Mouse (Mus musculus) forebrain, embryonic 14.5 days (tissue): ENCODE results near the gene Taf4. TPM values are rescaled to one million over a fixed set of nuclear protein-coding genes. Genes with fewer than 3 reads are reported as not detected.

Experiments used
- ATAC-seq: fragments of 200-750 bp; cut with Nextera tagmentation; 2 replicates; pipeline ENCODE4 v1.8.0; 2017; ENCODE audit warnings: mild to moderate bottlenecking, moderate library complexity
- DNase-seq: peaks from one replicate; pipeline ENCODE4 v3.0.0-alpha.2; 2015; ENCODE audit warnings: low spot score
- H3K27ac ChIP-seq: fragments of 300-500 bp; sonication (generic); 2 replicates; pipeline ENCODE4 v1.5.1; 2014; ENCODE audit warnings: low read depth, mild to moderate bottlenecking, control low read depth, low read length, moderate library complexity
- H3K27me3 ChIP-seq: fragments of 300-500 bp; sonication (generic); replicated peaks from 2 replicates; pipeline ENCODE4 v1.6.1; 2014; ENCODE audit warnings: low read length, control low read depth, mixed read lengths; ENCODE audit not compliant: control insufficient read depth, insufficient read depth
- H3K36me3 ChIP-seq: fragments of 300-500 bp; sonication (generic); 2 replicates; pipeline ENCODE4 v1.6.1; 2014; ENCODE audit warnings: low read length, control low read depth; ENCODE audit not compliant: control insufficient read depth, insufficient read depth
- H3K4me1 ChIP-seq: fragments of 300-500 bp; sonication (generic); 2 replicates; pipeline ENCODE4 v1.6.1; 2014; ENCODE audit warnings: antibody characterized with exemption, low read length, control low read depth; ENCODE audit not compliant: control insufficient read depth, insufficient read depth
- H3K4me2 ChIP-seq: fragments of 300-500 bp; sonication (generic); 2 replicates; pipeline ENCODE4 v1.6.1; 2014; ENCODE audit warnings: mild to moderate bottlenecking, control low read depth, low read length
- H3K4me3 ChIP-seq: fragments of 300-500 bp; sonication (generic); 2 replicates; pipeline ENCODE4 v1.5.1; 2014; ENCODE audit warnings: low read depth, low read length, control low read depth
- H3K9ac ChIP-seq: fragments of 300-500 bp; sonication (generic); 2 replicates; pipeline ENCODE4 v1.6.1; 2014; ENCODE audit warnings: mild to moderate bottlenecking, low read length, control low read depth, moderate library complexity
- H3K9me3 ChIP-seq: fragments of 300-500 bp; sonication (generic); replicated peaks from 2 replicates; pipeline ENCODE4 v1.6.1; 2016; ENCODE audit warnings: low read length, control low read depth, mixed read lengths; ENCODE audit not compliant: control insufficient read depth
- WGBS: fragments of 180-500 bp; shearing (Covaris S2); extraction: QIAGEN DNeasy Blood & Tissue Kit; methylation state at CpG from one replicate; pipeline ENCODE4 v1.1.7; 2014; 5-methylcytosine and 5-hydroxymethylcytosine counted together
- polyA plus RNA-seq: library from polyadenylated mRNA; unstranded; fragments of >200 nt; fragmentation: Nextera tagmentation; extraction: Ambion mirVana; gene quantifications from 2 replicates; pipeline ENCODE4 v1.2.1, GENCODE M21; 2014

The Taf4 gene
- 4.3 and 5.8 TPM in 2 replicates for polyA plus RNA-seq

DNA sequence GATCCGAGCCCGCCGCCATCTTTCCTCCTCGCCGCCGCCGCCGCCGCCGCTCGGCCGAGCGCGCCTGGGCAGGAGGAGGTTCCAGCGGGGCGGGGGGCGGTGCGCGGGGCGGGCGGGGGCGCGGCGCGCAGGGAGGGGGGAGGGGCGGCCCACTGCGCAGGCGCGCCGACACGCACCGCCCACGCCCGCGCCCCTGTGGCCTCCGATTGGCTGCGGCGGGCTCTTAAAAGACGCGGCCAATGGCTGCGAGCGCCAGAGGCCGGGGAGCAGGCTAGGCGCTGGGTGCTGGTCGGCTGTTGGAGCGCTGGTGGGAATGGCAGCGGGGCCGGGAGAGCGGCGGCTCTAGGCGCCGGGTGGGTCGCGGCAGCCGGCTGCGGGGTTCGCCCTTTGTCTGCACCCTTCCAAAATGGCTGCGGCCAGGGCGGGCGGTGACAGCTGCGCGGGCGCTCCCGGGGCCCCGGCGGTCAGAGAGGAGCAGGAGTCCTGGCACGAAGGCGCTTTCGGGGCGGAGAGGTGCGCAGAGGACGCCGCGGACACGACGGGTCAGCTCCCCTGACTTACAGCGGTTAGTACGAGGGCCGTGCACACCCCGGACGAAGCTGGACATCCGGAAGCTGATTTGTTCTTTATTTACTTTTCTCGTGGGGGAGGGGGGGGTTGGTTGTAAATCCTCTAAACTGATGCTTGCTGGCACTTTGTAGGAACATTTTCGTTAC is at the start of gene Taf4:
Taf4 (minus strand) TSS at position 19 of the 716 bp plus-strand sequence.
- ATAC-seq (peak; percentile 97), DNase-seq (peak; percentile 94)
- peaks cover 28% of the 10 kb centered on the region for H3K4me1 ChIP-seq
- H3K9ac ChIP-seq = peak within 1 kb of the TSS; percentile 94
- no peaks in the 10 kb centered on the region for H3K27me3 ChIP-seq
- H3K4me3 ChIP-seq = peak within 1 kb of the TSS; percentile 84
- no peaks in the 10 kb centered on the region for H3K9me3 ChIP-seq
- H3K27ac ChIP-seq = peak within 1 kb of the TSS; percentile 93
- H3K4me2 ChIP-seq = peak within 1 kb of the TSS; percentile 100
- WGBS = under 1% methylated on average over 64 of the region's 84 CpGs
- no peaks in the 10 kb centered on the region for H3K36me3 ChIP-seq

DNA sequence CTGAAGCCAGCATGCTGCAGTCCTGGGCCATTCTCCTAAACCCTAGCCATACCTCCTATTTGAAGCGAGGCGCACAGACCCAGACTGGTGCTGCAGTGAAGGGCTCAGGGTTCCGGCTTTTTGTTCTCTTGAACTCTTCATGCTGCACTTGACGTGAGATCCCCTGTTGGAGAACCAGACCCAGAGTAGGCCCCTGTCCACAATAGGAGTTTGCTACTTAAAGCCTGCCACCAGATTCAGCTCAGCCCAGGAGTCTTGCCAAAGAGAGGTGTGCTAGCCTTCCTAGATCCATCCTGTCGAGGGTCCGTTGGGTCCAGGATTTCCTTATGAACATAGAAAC is 49.4 kb upstream of the Taf4 start:
- Histone ChIP-seq H3K4me3 (peak overlapping the region; percentile 97), H3K27ac (peak overlapping the region; percentile 96), H3K36me3 (peaks cover 42% of the 10 kb centered on the region), H3K27me3 (0 out of 2 replicates have a peak, but pooled peaks cover 10% of the 10 kb centered on the region), H3K9me3 (no peaks in the 10 kb centered on the region), H3K4me1 (peaks cover 25% of the 10 kb centered on the region), H3K4me2 (peak overlapping the region; percentile 81), H3K9ac (peak overlapping the region; percentile 98)
- DNase-seq = no peak
- 3% methylated on average over 6 of the region's 6 CpGs for WGBS
- ATAC-seq = no peak

DNA sequence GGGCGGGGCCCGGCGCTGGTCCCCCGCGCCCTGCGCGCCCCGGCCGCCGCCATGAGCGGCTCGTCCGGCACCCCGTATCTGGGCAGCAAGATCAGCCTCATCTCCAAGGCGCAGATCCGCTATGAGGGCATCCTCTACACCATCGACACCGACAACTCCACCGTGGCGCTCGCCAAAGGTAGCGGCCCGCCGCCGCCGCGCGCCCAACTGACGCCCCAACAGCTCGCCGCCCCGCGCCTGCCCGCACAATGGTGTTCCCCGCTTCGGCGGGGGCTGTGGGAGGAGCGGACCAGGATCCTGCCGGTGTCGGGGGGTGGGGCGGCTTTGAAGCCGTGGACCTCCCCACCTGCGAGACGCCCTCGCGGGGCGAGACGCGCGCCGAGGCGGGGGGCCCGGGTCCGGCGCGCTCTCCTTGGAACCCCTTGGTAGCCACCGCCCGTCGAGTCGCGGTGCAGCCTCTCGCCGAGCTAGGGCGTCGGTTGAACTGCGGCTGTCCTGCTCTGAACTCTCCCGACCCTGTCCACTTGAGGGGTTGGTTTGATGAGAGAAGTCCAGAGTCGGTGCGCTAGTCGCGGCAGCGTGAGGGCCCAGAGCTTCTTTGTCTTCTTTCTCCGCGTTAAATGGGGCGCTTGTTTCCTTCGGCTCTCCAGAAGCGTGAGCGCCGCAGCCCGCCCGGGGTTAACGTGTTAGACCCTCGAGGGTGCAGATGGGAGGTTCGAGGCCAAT is 48.9 kb upstream of the Taf4 start:
- 0 out of 2 replicates have a peak, but pooled peaks cover 10% of the 10 kb centered on the region for H3K27me3 ChIP-seq
- ATAC-seq = peak; percentile 49
- peak overlapping the region; percentile 81 for H3K4me2 ChIP-seq
- DNase-seq = peak; percentile 37
- 1% methylated on average over 68 of the region's 84 CpGs for WGBS
- H3K36me3 ChIP-seq = peaks cover 37% of the 10 kb centered on the region
- peak overlapping the region; percentile 97 for H3K4me3 ChIP-seq
- no peaks in the 10 kb centered on the region for H3K9me3 ChIP-seq
- H3K9ac ChIP-seq = peak overlapping the region; percentile 98
- H3K27ac ChIP-seq = peak overlapping the region; percentile 96
- H3K4me1 ChIP-seq = peaks cover 25% of the 10 kb centered on the region

DNA sequence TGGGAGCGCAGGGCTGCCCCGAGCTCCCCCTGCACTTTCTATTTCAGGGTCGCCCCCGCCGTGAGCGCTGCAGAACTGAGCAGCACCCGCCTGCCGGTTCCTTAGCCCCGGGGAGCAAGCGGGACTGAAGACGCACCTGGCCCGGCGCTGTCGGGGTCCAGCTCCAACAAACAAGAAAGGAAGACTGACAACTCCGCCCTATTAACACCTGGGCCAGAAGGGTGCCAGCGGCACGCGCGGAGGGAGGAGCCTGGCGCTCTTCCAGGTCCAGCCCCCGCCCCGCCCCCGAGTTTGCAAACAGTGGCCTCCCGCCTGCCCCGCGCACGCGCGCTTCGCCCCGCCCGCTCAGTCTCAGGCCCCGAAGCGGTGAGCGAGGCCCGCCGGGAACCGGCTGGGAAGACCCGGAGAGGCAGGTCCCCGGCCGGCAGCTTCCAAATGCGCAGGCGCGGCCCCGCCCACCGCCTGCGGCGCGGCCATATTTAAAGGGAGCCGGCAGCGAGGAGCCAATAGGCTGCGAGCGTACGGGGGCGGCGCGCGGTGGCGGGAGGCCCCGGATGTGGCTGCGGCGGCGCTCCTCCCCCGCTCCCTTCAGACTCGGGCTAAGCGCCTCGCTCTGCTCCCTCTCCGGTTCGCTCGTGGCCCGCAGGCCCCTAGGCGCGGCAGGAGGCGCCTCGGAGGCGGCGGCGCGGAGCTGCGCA is 48.1 kb upstream of the Taf4 start, which contains the start of gene Lsm14b:
Lsm14b (plus strand) TSS at position 587 of the 698 bp plus-strand sequence.
- peaks cover 29% of the 10 kb centered on the region for H3K36me3 ChIP-seq
- H3K4me3 ChIP-seq = peak within 1 kb of the TSS; percentile 97
- H3K4me2 ChIP-seq = peak within 1 kb of the TSS; percentile 91
- H3K9ac ChIP-seq = peak within 1 kb of the TSS; percentile 98
- peak; percentile 98 for DNase-seq
- peaks cover 25% of the 10 kb centered on the region for H3K4me1 ChIP-seq
- 0 out of 2 replicates have a peak, but pooled peaks cover 10% of the 10 kb centered on the region for H3K27me3 ChIP-seq
- peak within 1 kb of the TSS; percentile 96 for H3K27ac ChIP-seq
- peak; percentile 98 for ATAC-seq
- WGBS = 0% methylated on average over 51 of the region's 80 CpGs
- H3K9me3 ChIP-seq = no peaks in the 10 kb centered on the region

DNA sequence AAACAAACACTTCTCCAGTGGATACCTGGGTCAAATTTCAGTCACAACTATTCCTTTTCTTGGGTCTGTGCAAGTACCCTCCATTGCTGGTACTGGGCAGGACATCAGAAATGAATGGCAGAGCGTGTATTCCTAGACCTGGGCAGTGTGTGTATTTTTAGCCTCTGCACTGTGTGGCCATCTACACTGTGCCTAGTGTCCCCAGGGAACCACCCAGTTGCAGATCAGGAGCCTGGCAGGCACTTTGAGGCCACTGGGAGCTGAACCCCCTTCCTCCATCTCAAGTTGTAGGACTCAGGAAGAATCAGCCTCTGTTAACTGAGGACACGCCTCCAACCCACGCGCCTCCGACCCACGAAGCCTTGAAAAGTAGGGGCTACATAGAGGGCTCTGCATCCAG is 46.3 kb upstream of the Taf4 start:
- Histone ChIP-seq H3K4me2 (no peak overlapping the region), H3K4me1 (peaks cover 15% of the 10 kb centered on the region), H3K9me3 (no peaks in the 10 kb centered on the region), H3K27ac (no peak overlapping the region), H3K4me3 (no peak overlapping the region), H3K36me3 (peaks cover 11% of the 10 kb centered on the region), H3K9ac (no peak overlapping the region), H3K27me3 (0 out of 2 replicates have a peak, but pooled peaks cover 10% of the 10 kb centered on the region)
- no peak for DNase-seq
- ATAC-seq = no peak
- WGBS = 66% methylated on average over 6 of the region's 6 CpGs

DNA sequence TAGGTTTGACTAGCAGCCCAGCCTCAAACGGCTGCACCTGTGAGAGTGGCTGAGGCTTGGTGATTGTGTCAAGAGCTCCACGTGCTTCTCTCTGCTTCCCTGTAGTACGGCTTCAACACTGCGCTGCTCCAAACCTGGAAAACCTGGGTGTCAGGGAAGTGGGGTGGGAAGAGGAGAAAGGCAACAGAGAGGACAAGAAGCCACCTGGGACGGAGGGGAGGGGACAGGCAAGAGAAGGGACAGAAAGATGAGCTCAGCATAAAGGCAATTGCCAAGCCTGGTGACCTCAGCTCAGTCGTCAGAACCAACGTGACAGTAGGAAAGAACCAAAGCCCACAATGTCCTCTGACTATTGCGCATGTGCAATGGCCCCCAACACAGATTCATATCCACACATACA is 44.5 kb upstream of the Taf4 start:
- Histone ChIP-seq H3K27me3 (0 out of 2 replicates have a peak, but pooled peaks cover 10% of the 10 kb centered on the region), H3K4me1 (no peaks in the 10 kb centered on the region), H3K36me3 (no peaks in the 10 kb centered on the region), H3K4me2 (no peak overlapping the region), H3K9ac (no peak overlapping the region), H3K4me3 (no peak overlapping the region), H3K27ac (no peak overlapping the region), H3K9me3 (no peaks in the 10 kb centered on the region)
- ATAC-seq = no peak
- 84% methylated on average over 8 of the region's 8 CpGs for WGBS
- no peak for DNase-seq

DNA sequence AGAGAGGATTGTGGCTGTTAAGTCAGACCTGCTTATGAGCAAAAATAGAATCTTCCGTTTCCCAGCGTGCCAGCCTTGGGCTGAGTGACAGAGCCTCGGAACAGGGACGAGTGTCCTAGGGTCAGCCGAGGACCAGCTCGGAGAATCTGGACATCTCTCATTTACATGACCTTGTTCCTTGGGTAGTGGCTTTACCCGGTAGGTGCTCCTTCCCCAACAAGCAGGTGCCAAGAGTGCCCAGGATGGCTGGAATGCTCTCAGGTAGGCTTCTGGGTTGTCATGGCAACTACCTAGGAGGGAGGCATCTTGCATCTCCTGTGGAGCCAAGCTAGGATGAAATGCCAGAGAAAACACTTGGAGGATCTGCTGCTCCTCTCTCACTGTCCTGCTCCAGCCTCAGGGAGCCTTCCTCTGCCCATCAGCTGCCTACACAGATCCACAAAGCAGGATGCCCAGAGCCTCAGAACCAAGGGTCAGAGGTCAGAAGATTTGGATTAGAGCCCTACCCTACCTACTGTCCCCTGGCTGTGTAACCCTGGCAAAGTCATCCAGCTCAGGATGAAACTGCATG is 43.7 kb upstream of the Taf4 start:
- Histone ChIP-seq H3K4me1 (no peaks in the 10 kb centered on the region), H3K36me3 (no peaks in the 10 kb centered on the region), H3K9me3 (no peaks in the 10 kb centered on the region), H3K4me3 (no peak overlapping the region), H3K4me2 (no peak overlapping the region), H3K27me3 (0 out of 2 replicates have a peak, but pooled peaks cover 10% of the 10 kb centered on the region), H3K9ac (no peak overlapping the region), H3K27ac (no peak overlapping the region)
- 75% methylated on average over 7 of the region's 7 CpGs for WGBS
- DNase-seq (no peak), ATAC-seq (no peak)

DNA sequence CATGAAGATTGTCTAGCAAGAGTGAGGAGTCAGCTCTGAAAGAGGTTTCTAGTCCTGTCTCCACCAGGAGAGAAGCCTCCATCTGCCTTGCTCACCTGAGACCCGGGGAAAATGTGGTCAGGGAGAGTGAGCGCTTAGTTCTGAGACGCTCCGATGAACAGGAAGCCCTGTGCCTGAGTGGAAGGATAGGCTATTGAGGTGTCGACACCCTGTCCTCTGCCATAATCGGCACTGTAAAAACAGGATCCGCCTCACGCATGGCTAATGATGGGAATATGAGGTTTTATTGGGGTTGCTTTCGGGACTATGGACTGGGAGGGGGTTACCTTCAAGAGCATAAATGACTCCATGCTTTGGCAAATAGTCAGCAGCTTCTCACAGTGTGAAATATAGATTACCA is 42.1 kb upstream of the Taf4 start:
- ATAC-seq (no peak), DNase-seq (no peak)
- Histone ChIP-seq H3K27ac (no peak overlapping the region), H3K36me3 (no peaks in the 10 kb centered on the region), H3K4me2 (no peak overlapping the region), H3K9me3 (no peaks in the 10 kb centered on the region), H3K9ac (no peak overlapping the region), H3K4me3 (no peak overlapping the region), H3K4me1 (no peaks in the 10 kb centered on the region), H3K27me3 (0 out of 2 replicates have a peak, but pooled peaks cover 10% of the 10 kb centered on the region)
- WGBS = 85% methylated on average over 9 of the region's 9 CpGs
